Mouse (Mus musculus): ENCODE results near the gene Bpifc. TPM values are rescaled to one million over a fixed set of nuclear protein-coding genes. Genes with fewer than 3 reads are reported as not detected.

Bpifc gene
- polyA plus RNA-seq, 1 experiment: 0.11 TPM

- Histone ChIP-seq H3K4me3 (replicated peaks; ENCODE audit: insufficient read depth, low read depth, low read length) (no peak overlapping the region), H3K27ac (ENCODE audit: insufficient read depth, low read length) (no peak overlapping the region), H3K4me1 (ENCODE audit: control insufficient read depth, insufficient read depth, low read length) (no peaks in the 10 kb centered on the region), H3K27me3 (ENCODE audit: control insufficient read depth, insufficient read depth, low read length) (no peaks in the 10 kb centered on the region)
- TF ChIP-seq CTCF (IDR thresholded peaks at IDR 0.05; ENCODE audit: borderline replicate concordance, insufficient read depth, low read depth, low read length): no peak
- TF ChIP-seq POLR2A (IDR thresholded peaks at IDR 0.05; ENCODE audit: borderline replicate concordance, insufficient read depth, low read length): no peak
- no peak for DNase-seq
- WGBS: 73% methylated on average over 6 of the region's 6 CpGs
These were observed 22.1 kb downstream of the Bpifc start for GRCm38 (mm10) chr10:85989412-85990115.

GRCm38 (mm10) chr10:85972915-85973314 is 38.8 kb downstream of the Bpifc start:
- peak in 1 of 2 experiments; percentile 27 for DNase-seq
- Histone ChIP-seq H3K27ac (ENCODE audit: insufficient read depth, low read length) (no peak overlapping the region), H3K27me3 (ENCODE audit: control insufficient read depth, insufficient read depth, low read length) (no peaks in the 10 kb centered on the region)

DNA sequence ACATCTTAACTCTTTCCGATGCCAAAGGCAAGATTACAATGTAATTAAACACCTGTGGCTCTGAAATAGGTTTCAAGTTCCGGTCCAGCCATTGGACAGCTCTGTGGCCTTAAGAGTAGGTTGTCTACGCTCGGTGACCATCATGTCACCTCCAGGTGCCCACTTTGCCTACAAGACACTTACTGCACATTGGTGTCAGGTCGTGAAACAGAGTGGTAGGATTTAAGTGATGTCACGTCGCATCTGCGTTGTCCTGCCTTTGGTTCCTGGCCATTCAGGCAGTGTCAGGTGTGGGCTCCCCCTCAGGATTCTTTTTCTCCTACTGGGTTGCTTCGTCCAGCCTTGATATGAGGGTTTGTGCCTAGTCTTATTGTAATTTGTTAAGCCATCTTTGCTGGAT is 39.9 kb downstream of the Bpifc start:
- H3K27ac ChIP-seq (ENCODE audit: insufficient read depth, low read length): no peak overlapping the region
- no peak for DNase-seq
- TF ChIP-seq POLR2A (IDR thresholded peaks at IDR 0.05; ENCODE audit: borderline replicate concordance, insufficient read depth, low read length) (no peak), CTCF (IDR thresholded peaks at IDR 0.05; ENCODE audit: borderline replicate concordance, insufficient read depth, low read depth, low read length) (no peak)
- H3K4me1 ChIP-seq (ENCODE audit: control insufficient read depth, insufficient read depth, low read length): no peaks in the 10 kb centered on the region
- WGBS: 91% methylated on average over 9 of the region's 9 CpGs
- H3K4me3 ChIP-seq (replicated peaks; ENCODE audit: insufficient read depth, low read depth, low read length): no peak overlapping the region
- no peaks in the 10 kb centered on the region for H3K27me3 ChIP-seq (ENCODE audit: control insufficient read depth, insufficient read depth, low read length)

More at GRCm38 (mm10) chr10:85972915-85973314, 38.8 kb downstream of the Bpifc start:
- Histone ChIP-seq H3K4me1 (ENCODE audit: control insufficient read depth, insufficient read depth, low read length) (no peaks in the 10 kb centered on the region), H3K4me3 (replicated peaks; ENCODE audit: insufficient read depth, low read depth, low read length) (no peak overlapping the region)
- TF ChIP-seq POLR2A (IDR thresholded peaks at IDR 0.05; ENCODE audit: borderline replicate concordance, insufficient read depth, low read length): no peak
- no peak for TF ChIP-seq CTCF (IDR thresholded peaks at IDR 0.05; ENCODE audit: borderline replicate concordance, insufficient read depth, low read depth, low read length)
- WGBS: 42% methylated on average over 4 of the region's 4 CpGs

DNA sequence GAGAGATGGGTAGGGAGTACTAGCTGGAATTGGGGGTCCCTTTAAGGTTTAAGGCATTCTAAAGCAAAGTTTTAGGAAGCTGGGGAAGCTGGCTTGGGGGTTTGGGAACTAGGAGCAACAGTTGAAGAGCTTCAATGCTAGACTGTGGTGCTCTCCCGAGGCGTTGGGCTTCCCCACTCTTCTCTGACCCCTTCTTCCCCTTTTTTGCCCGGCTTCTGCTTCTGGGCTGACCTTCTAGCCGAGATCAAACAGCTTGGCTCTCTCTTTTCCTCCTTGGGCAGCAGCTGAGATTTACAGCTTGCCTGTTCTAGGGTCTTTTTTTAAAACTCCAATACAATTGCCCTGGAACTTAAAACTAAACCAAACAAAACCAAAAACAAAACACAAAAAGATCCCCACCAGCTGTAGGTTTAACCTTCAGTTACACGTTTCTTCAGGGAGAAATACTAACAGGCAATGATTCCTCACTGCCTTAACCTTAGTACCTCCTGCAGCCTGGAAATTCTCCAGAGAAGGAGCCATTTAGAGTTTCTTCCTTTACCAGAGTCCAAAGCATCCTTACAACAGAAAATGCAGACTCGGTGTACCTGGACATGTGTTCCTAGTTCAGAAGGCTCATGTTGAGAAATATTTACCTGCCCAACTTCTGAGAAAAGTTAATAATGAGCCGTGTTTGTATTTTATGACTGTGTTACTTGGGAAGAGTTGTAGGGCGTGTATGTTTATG is 41.6 kb downstream of the Bpifc start:
- Histone ChIP-seq H3K27me3 (ENCODE audit: control insufficient read depth, insufficient read depth, low read length) (no peaks in the 10 kb centered on the region), H3K27ac (ENCODE audit: insufficient read depth, low read length) (no peak overlapping the region), H3K4me3 (replicated peaks; ENCODE audit: insufficient read depth, low read depth, low read length) (no peak overlapping the region), H3K4me1 (ENCODE audit: control insufficient read depth, insufficient read depth, low read length) (no peaks in the 10 kb centered on the region)
- TF ChIP-seq POLR2A (IDR thresholded peaks at IDR 0.05; ENCODE audit: borderline replicate concordance, insufficient read depth, low read length) (no peak), CTCF (IDR thresholded peaks at IDR 0.05; ENCODE audit: borderline replicate concordance, insufficient read depth, low read depth, low read length) (no peak)
- 70% methylated on average over 8 of the region's 8 CpGs for WGBS
- no peak for DNase-seq

DNA sequence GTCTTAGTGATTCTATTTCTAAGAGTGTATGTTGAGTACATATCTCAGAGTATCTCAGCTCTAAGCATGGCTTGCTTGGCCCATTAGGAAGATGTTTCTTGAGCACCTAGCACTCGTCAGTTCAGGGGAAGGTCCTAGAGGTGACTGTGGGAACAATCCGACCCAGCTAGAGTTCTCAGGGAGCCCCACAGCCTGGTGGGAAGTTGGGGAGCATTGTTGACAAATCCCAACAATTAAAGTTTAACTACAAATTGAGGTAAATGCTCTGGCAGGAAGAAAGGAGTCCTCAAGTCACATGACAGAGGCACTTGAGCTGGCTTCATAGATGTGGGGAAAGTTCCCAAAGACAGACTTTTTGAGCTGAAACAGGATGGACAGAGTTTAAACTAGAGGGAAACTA is 43.0 kb downstream of the Bpifc start:
- Histone ChIP-seq H3K4me3 (replicated peaks; ENCODE audit: insufficient read depth, low read depth, low read length) (no peak overlapping the region), H3K27ac (ENCODE audit: insufficient read depth, low read length) (no peak overlapping the region), H3K4me1 (ENCODE audit: control insufficient read depth, insufficient read depth, low read length) (no peaks in the 10 kb centered on the region), H3K27me3 (ENCODE audit: control insufficient read depth, insufficient read depth, low read length) (no peaks in the 10 kb centered on the region)
- TF ChIP-seq CTCF (IDR thresholded peaks at IDR 0.05; ENCODE audit: borderline replicate concordance, insufficient read depth, low read depth, low read length) (no peak), POLR2A (IDR thresholded peaks at IDR 0.05; ENCODE audit: borderline replicate concordance, insufficient read depth, low read length) (no peak)
- no peak for DNase-seq
- WGBS: 41% methylated on average over 2 of the region's 2 CpGs

GRCm38 (mm10) chr10:85968157-85968634 is 43.5 kb downstream of the Bpifc start:
- WGBS: 11% methylated on average over 7 of the region's 7 CpGs
- TF ChIP-seq POLR2A (IDR thresholded peaks at IDR 0.05; ENCODE audit: borderline replicate concordance, insufficient read depth, low read length) (no peak), CTCF (IDR thresholded peaks at IDR 0.05; ENCODE audit: borderline replicate concordance, insufficient read depth, low read depth, low read length) (peak; percentile 78; the same call in 1 of the 2 replicates)

DNA sequence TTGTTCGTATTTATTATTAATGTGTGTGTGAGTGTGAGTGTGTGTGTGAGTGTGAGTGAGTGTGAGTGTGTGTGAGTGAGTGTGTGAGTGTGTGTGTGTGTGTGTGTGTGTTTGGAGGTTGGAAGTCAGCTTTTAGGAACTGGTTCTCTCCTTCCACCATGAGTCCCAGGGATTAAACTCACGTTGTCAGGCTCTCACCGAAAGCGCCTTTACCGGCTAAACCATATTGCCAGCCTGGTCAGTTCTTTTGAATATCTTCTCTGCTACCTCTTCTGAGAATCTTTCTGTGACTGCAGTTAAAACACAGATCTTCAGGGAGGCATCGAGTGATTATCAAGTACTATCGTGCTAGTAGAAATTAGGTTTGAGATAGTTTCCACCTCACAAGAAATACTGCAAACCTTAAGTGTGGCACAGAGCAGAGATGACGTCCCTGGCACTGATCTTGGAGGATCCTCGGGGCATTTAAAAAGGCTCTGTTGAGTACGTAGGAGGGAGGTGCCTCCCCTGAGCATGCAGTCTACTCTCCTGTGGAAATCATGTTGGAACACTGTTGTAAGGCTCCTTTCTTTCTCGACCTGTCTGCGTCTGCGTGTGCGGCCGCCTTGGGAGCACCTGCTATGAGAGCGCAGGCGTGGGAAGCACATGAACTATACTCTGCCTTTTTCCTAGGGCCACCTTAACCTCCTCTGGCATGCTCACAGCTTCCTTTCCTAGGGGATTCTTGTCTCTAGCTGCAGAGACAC is 44.1 kb downstream of the Bpifc start:
- H3K27ac ChIP-seq (ENCODE audit: insufficient read depth, low read length): no peak overlapping the region
- no peak for DNase-seq
- TF ChIP-seq CTCF (IDR thresholded peaks at IDR 0.05; ENCODE audit: borderline replicate concordance, insufficient read depth, low read depth, low read length) (no peak), POLR2A (IDR thresholded peaks at IDR 0.05; ENCODE audit: borderline replicate concordance, insufficient read depth, low read length) (no peak)
- H3K4me1 ChIP-seq (ENCODE audit: control insufficient read depth, insufficient read depth, low read length): no peaks in the 10 kb centered on the region
- no peak overlapping the region for H3K4me3 ChIP-seq (replicated peaks; ENCODE audit: insufficient read depth, low read depth, low read length)
- WGBS: 60% methylated on average over 17 of the region's 17 CpGs
- no peaks in the 10 kb centered on the region for H3K27me3 ChIP-seq (ENCODE audit: control insufficient read depth, insufficient read depth, low read length)

More at GRCm38 (mm10) chr10:85968157-85968634, 43.5 kb downstream of the Bpifc start:
- no peaks in the 10 kb centered on the region for H3K4me1 ChIP-seq (ENCODE audit: control insufficient read depth, insufficient read depth, low read length)
- DNase-seq: peak; percentile 68 to 80
- H3K27me3 ChIP-seq (ENCODE audit: control insufficient read depth, insufficient read depth, low read length): no peaks in the 10 kb centered on the region
- no peak overlapping the region for H3K4me3 ChIP-seq (replicated peaks; ENCODE audit: insufficient read depth, low read depth, low read length)
- H3K27ac ChIP-seq (ENCODE audit: insufficient read depth, low read length): no peak overlapping the region

Measured in cerebellum, adult 2 months (tissue).